Mouse (Mus musculus) heart, embryonic 11.5 days (tissue): ENCODE measurements around the gene Uba52. TPM values are rescaled to one million over a fixed set of nuclear protein-coding genes. Genes with fewer than 3 reads are reported as not detected.

ENCODE experiments used
- ATAC-seq: fragments of 200-750 bp; cut with Nextera tagmentation; replicated peaks from 2 replicates; pipeline ENCODE4 v1.8.0; 2017; ENCODE audit warnings: moderate library complexity; ENCODE audit not compliant: insufficient number of reproducible peaks, low FRiP score, low TSS enrichment
- H3K27ac ChIP-seq: fragments of 300-500 bp; sonication (generic); 2 replicates; pipeline ENCODE4 v1.5.1; 2014; ENCODE audit warnings: mild to moderate bottlenecking, low read depth, low read length
- H3K27me3 ChIP-seq: fragments of 300-500 bp; sonication (generic); 2 replicates; pipeline ENCODE4 v1.6.1; 2014; ENCODE audit warnings: mild to moderate bottlenecking, low read length, mixed read lengths; ENCODE audit not compliant: control insufficient read depth, insufficient read depth
- H3K36me3 ChIP-seq: fragments of 300-500 bp; sonication (generic); 2 replicates; pipeline ENCODE4 v1.6.1; 2014; ENCODE audit warnings: mild to moderate bottlenecking, low read length, moderate library complexity, mixed read lengths; ENCODE audit not compliant: control insufficient read depth, insufficient read depth
- H3K4me1 ChIP-seq: fragments of 300-500 bp; sonication (generic); 2 replicates; pipeline ENCODE4 v1.6.1; 2014; ENCODE audit warnings: low read length; ENCODE audit not compliant: control insufficient read depth, insufficient read depth
- H3K4me2 ChIP-seq: fragments of 300-500 bp; sonication (generic); 2 replicates; pipeline ENCODE4 v1.6.1; 2014; ENCODE audit warnings: mild to moderate bottlenecking, moderate library complexity
- H3K4me3 ChIP-seq: fragments of 300-500 bp; sonication (generic); 2 replicates; pipeline ENCODE4 v1.5.1; 2014; ENCODE audit warnings: low read depth, low read length
- H3K9ac ChIP-seq: fragments of 300-500 bp; sonication (generic); 2 replicates; pipeline ENCODE4 v1.6.1; 2014; ENCODE audit warnings: mild to moderate bottlenecking, low read depth, low read length, moderate library complexity
- H3K9me3 ChIP-seq: fragments of 300-500 bp; sonication (generic); replicated peaks from 2 replicates; pipeline ENCODE4 v1.6.1; 2016; ENCODE audit warnings: low read length; ENCODE audit not compliant: control insufficient read depth
- WGBS: fragments of 180-500 bp; shearing (Covaris S2); extraction: QIAGEN DNeasy Blood & Tissue Kit; methylation state at CpG from one replicate; pipeline ENCODE4 v1.1.7; 2014; ENCODE audit not compliant: insufficient replicate concordance; 5-methylcytosine and 5-hydroxymethylcytosine counted together
- polyA plus RNA-seq: library from polyadenylated mRNA; unstranded; fragments of >200 nt; fragmentation: Nextera tagmentation; extraction: Ambion mirVana; gene quantifications from 2 replicates; pipeline ENCODE4 v1.2.1, GENCODE M21; 2014

Gene Uba52
- polyA plus RNA-seq, 1 experiment from 2014 or later = 827 TPM

DNA sequence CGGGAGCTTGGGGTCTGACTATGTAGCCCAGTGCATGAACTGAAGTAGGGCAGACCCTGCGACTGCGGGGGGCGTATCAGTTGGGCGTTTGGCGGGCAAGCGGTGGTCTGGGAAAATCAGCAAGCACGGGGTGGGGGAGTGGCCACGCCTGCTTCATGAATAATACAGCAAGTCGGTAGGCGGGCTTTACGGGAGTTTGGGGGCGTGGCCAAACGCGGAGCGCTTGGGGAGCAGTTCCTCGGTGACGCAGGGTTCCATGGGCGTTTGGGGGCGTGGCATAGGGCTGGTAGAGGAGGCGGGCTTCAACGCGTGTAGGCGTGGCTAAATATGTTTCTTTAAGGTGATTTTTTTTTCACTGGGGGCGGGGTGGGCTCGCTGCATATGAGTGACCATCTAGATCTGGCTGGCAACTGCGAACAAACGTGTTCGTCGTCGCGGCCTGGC lies 28.1 kb upstream of the Uba52 start:
- H3K4me1 ChIP-seq = peaks cover 28% of the 10 kb centered on the region
- H3K9me3 ChIP-seq = no peaks in the 10 kb centered on the region
- H3K4me3 ChIP-seq = peak overlapping the region; percentile 88
- H3K4me2 ChIP-seq = peak overlapping the region; percentile 98
- ATAC-seq = peak; percentile 75
- peak overlapping the region; percentile 95 for H3K27ac ChIP-seq
- H3K36me3 ChIP-seq = peaks cover 14% of the 10 kb centered on the region
- under 1% methylated on average over 32 of the region's 32 CpGs for WGBS
- peak overlapping the region; percentile 91 for H3K9ac ChIP-seq
- H3K27me3 ChIP-seq = no peaks in the 10 kb centered on the region

GRCm38 (mm10) chr8:70538024-70538579 lies 27.5 kb upstream of the Uba52 start:
- peaks cover 18% of the 10 kb centered on the region for H3K36me3 ChIP-seq
- peak overlapping the region; percentile 88 for H3K4me3 ChIP-seq
- no peaks in the 10 kb centered on the region for H3K27me3 ChIP-seq
- peaks cover 28% of the 10 kb centered on the region for H3K4me1 ChIP-seq
- peak overlapping the region; percentile 70 for H3K9ac ChIP-seq
- H3K9me3 ChIP-seq = no peaks in the 10 kb centered on the region
- ATAC-seq = 0 out of 2 replicates have a peak, but pooled peaks have one; percentile 22
- 14% methylated on average over 24 of the region's 24 CpGs for WGBS
- H3K4me2 ChIP-seq = peak overlapping the region; percentile 98
- peak overlapping the region; percentile 95 for H3K27ac ChIP-seq

DNA sequence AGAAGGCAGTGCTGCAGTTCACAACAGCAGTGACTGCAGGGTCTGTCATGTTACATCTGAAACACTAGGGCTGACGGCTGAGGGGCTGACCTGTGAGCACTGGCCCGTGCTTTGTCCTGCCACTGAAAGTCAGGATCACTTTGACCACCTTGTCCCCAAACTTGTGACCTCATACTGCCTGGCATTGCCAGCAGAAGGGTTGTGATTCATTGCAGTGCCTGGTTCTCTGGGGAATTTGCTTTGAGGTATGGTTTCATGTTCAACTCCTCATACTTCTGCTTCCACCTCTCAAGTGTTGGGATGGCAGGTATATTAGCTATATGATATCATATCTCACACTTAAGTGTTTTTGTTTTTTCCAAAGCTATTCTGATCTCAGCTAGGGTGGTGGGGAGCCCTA lies 25.1 kb upstream of the Uba52 start:
- H3K27ac ChIP-seq = no peak overlapping the region
- H3K36me3 ChIP-seq = peaks cover 34% of the 10 kb centered on the region
- peaks cover 17% of the 10 kb centered on the region for H3K4me1 ChIP-seq
- ATAC-seq = no peak
- no peaks in the 10 kb centered on the region for H3K27me3 ChIP-seq
- H3K4me2 ChIP-seq = no peak overlapping the region
- WGBS = 66% methylated on average over 2 of the region's 2 CpGs
- H3K9ac ChIP-seq = no peak overlapping the region
- H3K4me3 ChIP-seq = no peak overlapping the region
- no peaks in the 10 kb centered on the region for H3K9me3 ChIP-seq

GRCm38 (mm10) chr8:70535221-70535620 lies 24.6 kb upstream of the Uba52 start:
- WGBS = 84% methylated on average over 3 of the region's 3 CpGs
- Histone ChIP-seq H3K9ac (0 out of 2 replicates have a peak overlapping the region, but pooled peaks have one; percentile 16), H3K36me3 (peaks cover 37% of the 10 kb centered on the region), H3K4me3 (no peak overlapping the region), H3K4me1 (peaks cover 13% of the 10 kb centered on the region), H3K27ac (no peak overlapping the region), H3K4me2 (no peak overlapping the region), H3K9me3 (no peaks in the 10 kb centered on the region), H3K27me3 (no peaks in the 10 kb centered on the region)
- ATAC-seq = no peak

DNA sequence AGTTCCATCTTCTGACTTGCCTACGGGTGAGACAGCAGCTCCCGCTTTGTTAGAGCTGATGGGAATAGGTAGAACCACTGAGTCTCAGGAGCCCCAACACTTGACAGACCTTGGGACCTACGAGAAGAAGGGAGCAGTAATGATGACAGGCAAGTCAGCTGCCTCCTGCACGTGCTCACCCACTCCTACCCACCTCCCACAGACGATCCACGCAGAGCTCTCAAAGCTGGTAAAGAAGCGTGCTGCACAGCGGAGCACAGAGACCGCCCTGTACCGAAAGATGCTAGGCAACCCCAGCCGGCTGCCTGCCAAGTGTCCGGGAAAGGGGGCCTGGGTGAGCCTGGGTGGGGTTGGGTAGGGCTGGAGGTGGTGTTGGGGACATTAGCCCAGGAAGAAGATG lies 23.7 kb upstream of the Uba52 start:
- Histone ChIP-seq H3K4me3 (no peak overlapping the region), H3K27ac (no peak overlapping the region), H3K9ac (no peak overlapping the region), H3K27me3 (no peaks in the 10 kb centered on the region), H3K4me2 (no peak overlapping the region), H3K9me3 (no peaks in the 10 kb centered on the region), H3K36me3 (peaks cover 44% of the 10 kb centered on the region), H3K4me1 (peaks cover 13% of the 10 kb centered on the region)
- ATAC-seq = no peak
- WGBS = 93% methylated on average over 12 of the region's 12 CpGs

DNA sequence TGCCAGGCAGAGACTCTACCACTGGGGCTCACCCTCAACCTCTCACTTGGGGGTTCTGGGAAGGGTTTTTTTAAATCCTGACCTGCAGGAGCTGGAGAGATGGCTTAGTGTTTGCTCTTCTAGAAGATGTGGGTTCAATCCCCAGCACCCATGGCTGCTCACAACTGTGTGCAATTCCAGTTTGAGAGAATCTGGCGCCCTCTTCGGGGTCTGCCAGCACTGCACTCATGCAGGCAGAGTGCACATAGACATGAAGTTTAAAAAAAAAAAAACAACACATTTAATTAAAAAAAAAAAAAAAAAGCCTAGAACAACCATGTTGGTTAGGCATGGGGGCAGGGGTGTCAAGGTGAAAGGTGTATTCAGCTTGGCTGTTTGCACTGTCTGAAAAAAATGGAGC lies 19.7 kb upstream of the Uba52 start:
- peaks cover 39% of the 10 kb centered on the region for H3K36me3 ChIP-seq
- no peak overlapping the region for H3K27ac ChIP-seq
- no peaks in the 10 kb centered on the region for H3K27me3 ChIP-seq
- ATAC-seq = no peak
- 91% methylated on average over 2 of the region's 2 CpGs for whole genome bisulfite sequencing
- H3K9ac ChIP-seq = no peak overlapping the region
- no peaks in the 10 kb centered on the region for H3K9me3 ChIP-seq
- H3K4me3 ChIP-seq = no peak overlapping the region
- peaks cover 28% of the 10 kb centered on the region for H3K4me1 ChIP-seq
- H3K4me2 ChIP-seq = no peak overlapping the region; the same call in 1 of the 2 replicates

GRCm38 (mm10) chr8:70529741-70530161 lies 19.1 kb upstream of the Uba52 start:
- WGBS = 88% methylated on average over 3 of the region's 3 CpGs
- Histone ChIP-seq H3K9ac (no peak overlapping the region), H3K27ac (no peak overlapping the region), H3K27me3 (no peaks in the 10 kb centered on the region), H3K4me1 (peaks cover 23% of the 10 kb centered on the region), H3K4me2 (no peak overlapping the region; the same call in 1 of the 2 replicates), H3K4me3 (no peak overlapping the region), H3K36me3 (peaks cover 38% of the 10 kb centered on the region), H3K9me3 (no peaks in the 10 kb centered on the region)
- ATAC-seq = no peak

DNA sequence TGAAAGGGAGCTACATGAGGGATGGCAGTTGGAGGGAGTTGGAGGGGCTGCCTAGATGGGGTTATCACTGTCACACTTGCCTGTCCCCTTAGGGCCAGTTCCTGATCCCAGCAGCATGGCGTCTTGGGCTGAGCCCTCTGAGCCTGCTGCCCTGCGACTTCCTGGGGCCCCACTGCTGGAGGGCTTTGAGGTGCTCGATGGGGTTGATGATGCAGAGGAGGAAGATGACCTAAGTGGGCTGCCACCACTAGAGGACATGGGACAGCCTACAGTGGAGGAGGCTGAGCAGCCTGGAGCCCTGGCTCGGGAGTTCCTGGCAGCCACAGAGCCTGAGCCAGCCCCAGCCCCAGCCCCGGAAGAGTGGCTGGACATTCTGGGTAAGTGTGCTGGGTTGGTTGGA lies 18.7 kb upstream of the Uba52 start:
- WGBS = 81% methylated on average over 5 of the region's 5 CpGs
- no peak for ATAC-seq
- Histone ChIP-seq H3K4me2 (peak overlapping the region; percentile 14; the same call in 1 of the 2 replicates), H3K9ac (no peak overlapping the region), H3K4me1 (peaks cover 21% of the 10 kb centered on the region), H3K27ac (no peak overlapping the region), H3K9me3 (no peaks in the 10 kb centered on the region), H3K4me3 (no peak overlapping the region), H3K36me3 (peaks cover 33% of the 10 kb centered on the region), H3K27me3 (no peaks in the 10 kb centered on the region)
